Mouse (Mus musculus) forebrain, embryonic 11.5 days (tissue): ENCODE data around the gene C530008M17Rik. TPM values are rescaled to one million over a fixed set of nuclear protein-coding genes. Genes with fewer than 3 reads are reported as not detected.

Source experiments
- ATAC-seq: fragments of 200-750 bp; cut with Nextera tagmentation; replicated peaks from 2 replicates; pipeline ENCODE4 v1.8.0; 2017; ENCODE audit warnings: moderate TSS enrichment; ENCODE audit not compliant: low FRiP score
- DNase-seq: peaks from one replicate; pipeline ENCODE4 v3.0.0-alpha.2; 2017; ENCODE audit warnings: low spot score
- H3K27ac ChIP-seq: fragments of 300-500 bp; sonication (generic); 2 replicates; pipeline ENCODE4 v1.5.1; 2014; ENCODE audit warnings: low read depth, low read length
- H3K27me3 ChIP-seq: fragments of 300-500 bp; sonication (generic); 2 replicates; pipeline ENCODE4 v1.6.1; 2014; ENCODE audit warnings: mild to moderate bottlenecking, low read length, mixed read lengths; ENCODE audit not compliant: control insufficient read depth, insufficient read depth
- H3K36me3 ChIP-seq: fragments of 300-500 bp; sonication (generic); 2 replicates; pipeline ENCODE4 v1.6.1; 2014; ENCODE audit warnings: mild to moderate bottlenecking, low read length, moderate library complexity, mixed read lengths; ENCODE audit not compliant: control insufficient read depth, insufficient read depth
- H3K4me1 ChIP-seq: fragments of 300-500 bp; sonication (generic); replicated peaks from 2 replicates; pipeline ENCODE4 v1.6.1; 2014; ENCODE audit warnings: low read length, mixed read lengths; ENCODE audit not compliant: control insufficient read depth, insufficient read depth
- H3K4me2 ChIP-seq: fragments of 300-500 bp; sonication (generic); 2 replicates; pipeline ENCODE4 v1.6.1; 2014; ENCODE audit warnings: low read depth, mild to moderate bottlenecking, low read length, moderate library complexity, mixed read lengths; ENCODE audit not compliant: severe bottlenecking
- H3K4me3 ChIP-seq: fragments of 300-500 bp; sonication (generic); 2 replicates; pipeline ENCODE4 v1.5.1; 2014; ENCODE audit warnings: low read depth, low read length
- H3K9ac ChIP-seq: fragments of 300-500 bp; sonication (generic); 2 replicates; pipeline ENCODE4 v1.6.1; 2014; ENCODE audit warnings: low read length
- H3K9me3 ChIP-seq: fragments of 300-500 bp; sonication (generic); 2 replicates; pipeline ENCODE4 v1.6.1; 2016; ENCODE audit warnings: low read length, mixed read lengths; ENCODE audit not compliant: control insufficient read depth
- WGBS: fragments of 180-500 bp; shearing (Covaris S2); extraction: QIAGEN DNeasy Blood & Tissue Kit; methylation state at CpG from one replicate; pipeline ENCODE4 v1.1.7; 2014; 5-methylcytosine and 5-hydroxymethylcytosine counted together
- polyA plus RNA-seq: library from polyadenylated mRNA; unstranded; fragments of >200 nt; fragmentation: Nextera tagmentation; extraction: Ambion mirVana; gene quantifications from 2 replicates; pipeline ENCODE4 v1.2.1, GENCODE M21; 2014

The C530008M17Rik gene
- polyA plus RNA-seq, 1 experiment from 2014 or later = 40.6 TPM

DNA sequence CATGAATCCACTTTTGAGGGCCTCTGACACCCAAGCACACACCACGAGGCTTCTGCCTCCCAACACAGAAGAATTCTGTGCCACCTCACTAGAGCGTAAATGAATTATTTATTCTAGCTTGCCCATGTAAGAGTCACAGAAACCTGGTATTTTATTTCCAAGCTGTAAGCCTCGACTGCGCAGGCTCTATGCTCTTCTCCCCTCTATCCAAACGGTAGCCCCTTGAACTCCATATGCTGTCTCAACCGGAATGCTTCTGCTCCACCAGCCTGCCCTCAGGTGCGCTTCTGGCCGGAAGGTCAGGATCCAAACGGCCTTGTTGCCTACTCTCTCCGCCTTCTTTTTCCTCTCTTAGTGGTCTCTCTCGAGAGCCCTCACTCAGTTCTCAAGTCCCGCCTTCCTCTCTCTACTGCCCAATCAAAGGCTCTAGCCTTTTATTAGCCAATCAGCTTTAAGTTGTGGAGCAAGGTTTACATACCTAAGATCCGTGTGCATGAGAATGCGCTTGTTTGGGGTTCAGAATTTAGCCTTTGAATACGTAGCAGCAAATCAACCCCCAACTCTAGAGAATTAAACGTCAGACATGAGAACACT lies 212.5 kb downstream of the C530008M17Rik start:
- WGBS = 22% methylated on average over 16 of the region's 16 CpGs
- no peak overlapping the region for H3K9ac ChIP-seq
- DNase-seq (peak; percentile 51), ATAC-seq (peak; percentile 56; the same call in 1 of the 2 replicates)
- no peak overlapping the region; the same call in 1 of the 2 replicates for H3K4me3 ChIP-seq
- no peaks in the 10 kb centered on the region; the same call in 1 of the 2 replicates for H3K36me3 ChIP-seq
- no peak overlapping the region for H3K27ac ChIP-seq
- peak overlapping the region; percentile 31; the same call in 1 of the 2 replicates for H3K4me2 ChIP-seq
- H3K4me1 ChIP-seq = no peaks in the 10 kb centered on the region
- H3K9me3 ChIP-seq = no peaks in the 10 kb centered on the region
- H3K27me3 ChIP-seq = no peaks in the 10 kb centered on the region

DNA sequence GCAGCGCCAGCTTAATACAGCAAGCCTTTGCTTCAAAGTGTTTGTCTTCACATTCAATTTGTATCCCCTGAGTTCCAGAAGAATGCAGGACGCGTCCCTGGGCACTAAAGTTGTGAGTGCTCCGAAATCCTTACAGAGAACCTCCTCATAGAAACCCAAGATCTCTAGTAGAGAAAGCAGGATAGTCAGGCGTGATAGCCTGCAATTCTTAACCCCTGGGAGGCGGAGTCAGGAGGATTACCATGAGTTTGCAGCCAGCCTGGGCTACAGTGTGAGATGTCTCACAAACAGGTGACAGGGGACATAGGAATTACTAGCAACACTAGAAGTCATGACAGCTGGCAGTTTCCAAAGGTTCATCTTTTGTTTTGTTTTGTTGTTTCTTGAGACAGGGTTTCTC lies 213.2 kb downstream of the C530008M17Rik start:
- no peaks in the 10 kb centered on the region for H3K9me3 ChIP-seq
- no peaks in the 10 kb centered on the region for H3K4me1 ChIP-seq
- no peak overlapping the region for H3K4me3 ChIP-seq
- ATAC-seq (no peak), DNase-seq (peak; percentile 44)
- H3K27me3 ChIP-seq = no peaks in the 10 kb centered on the region
- no peaks in the 10 kb centered on the region; the same call in 1 of the 2 replicates for H3K36me3 ChIP-seq
- no peak overlapping the region for H3K27ac ChIP-seq
- peak overlapping the region; percentile 31; the same call in 1 of the 2 replicates for H3K4me2 ChIP-seq
- WGBS = 53% methylated on average over 6 of the region's 6 CpGs
- H3K9ac ChIP-seq = no peak overlapping the region

DNA sequence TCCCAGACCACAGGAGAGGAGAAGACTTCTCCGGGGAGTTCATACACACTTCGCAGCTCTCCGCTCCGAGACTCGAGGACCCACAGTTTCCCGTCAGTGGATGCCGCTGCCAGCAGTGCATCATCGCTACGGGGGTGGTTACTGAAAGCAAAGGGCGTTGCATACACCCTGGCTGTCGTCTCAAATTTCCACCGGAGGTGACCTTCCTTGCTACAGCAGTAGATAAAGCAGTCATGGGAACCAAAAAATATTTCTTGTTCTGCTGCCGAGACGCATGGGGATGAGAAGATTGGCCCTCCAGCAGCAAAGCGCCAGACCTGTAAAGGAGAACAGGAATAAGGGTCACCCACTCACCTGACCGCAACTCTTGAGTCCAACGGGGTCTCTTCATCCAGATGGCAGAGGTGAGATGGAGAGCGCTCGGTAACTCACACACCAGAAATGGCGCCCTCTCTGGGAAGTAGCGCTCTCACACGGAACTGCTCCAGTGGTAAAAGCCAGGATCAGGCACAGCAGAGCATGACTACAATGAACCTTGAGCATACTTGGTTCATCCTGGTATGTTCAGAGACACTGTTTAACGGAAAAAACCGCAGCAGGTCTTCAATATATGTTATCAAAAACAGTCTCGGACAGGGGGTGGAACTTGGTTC lies 219.9 kb downstream of the C530008M17Rik start:
- Histone ChIP-seq H3K36me3 (no peaks in the 10 kb centered on the region; the same call in 1 of the 2 replicates), H3K9ac (no peak overlapping the region), H3K27ac (no peak overlapping the region), H3K4me2 (no peak overlapping the region), H3K4me3 (no peak overlapping the region), H3K4me1 (no peaks in the 10 kb centered on the region), H3K27me3 (no peaks in the 10 kb centered on the region), H3K9me3 (no peaks in the 10 kb centered on the region)
- no peak for ATAC-seq
- WGBS = 91% methylated on average over 25 of the region's 25 CpGs
- no peak for DNase-seq

DNA sequence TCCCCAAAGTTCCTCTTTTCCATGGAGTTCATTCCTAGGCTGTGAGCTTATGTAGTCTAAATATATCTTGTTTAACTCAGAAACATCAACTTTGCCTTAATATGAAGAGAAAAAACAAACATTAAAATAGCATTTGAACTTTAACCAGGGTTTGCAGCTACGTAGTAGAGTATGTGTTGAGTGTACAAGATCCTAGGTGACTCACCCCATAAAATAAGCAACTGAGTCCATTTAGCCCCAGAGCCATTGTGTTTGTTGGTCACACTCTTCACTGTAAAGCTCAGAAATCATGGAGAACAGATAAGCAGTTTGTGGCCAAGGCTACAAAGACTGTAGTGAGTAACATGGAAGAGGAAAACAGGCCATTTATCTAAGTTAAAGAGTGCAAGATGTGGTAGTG lies 227.8 kb downstream of the C530008M17Rik start:
- no peak overlapping the region for H3K4me2 ChIP-seq
- no peak overlapping the region for H3K27ac ChIP-seq
- no peaks in the 10 kb centered on the region for H3K27me3 ChIP-seq
- H3K4me3 ChIP-seq = no peak overlapping the region
- ATAC-seq (no peak), DNase-seq (no peak)
- no peaks in the 10 kb centered on the region for H3K9me3 ChIP-seq
- peaks cover 3% of the 10 kb centered on the region; the same call in 1 of the 2 replicates for H3K36me3 ChIP-seq
- H3K9ac ChIP-seq = no peak overlapping the region
- H3K4me1 ChIP-seq = no peaks in the 10 kb centered on the region
- 93% methylated on average over 1 of the region's 1 CpGs for WGBS

DNA sequence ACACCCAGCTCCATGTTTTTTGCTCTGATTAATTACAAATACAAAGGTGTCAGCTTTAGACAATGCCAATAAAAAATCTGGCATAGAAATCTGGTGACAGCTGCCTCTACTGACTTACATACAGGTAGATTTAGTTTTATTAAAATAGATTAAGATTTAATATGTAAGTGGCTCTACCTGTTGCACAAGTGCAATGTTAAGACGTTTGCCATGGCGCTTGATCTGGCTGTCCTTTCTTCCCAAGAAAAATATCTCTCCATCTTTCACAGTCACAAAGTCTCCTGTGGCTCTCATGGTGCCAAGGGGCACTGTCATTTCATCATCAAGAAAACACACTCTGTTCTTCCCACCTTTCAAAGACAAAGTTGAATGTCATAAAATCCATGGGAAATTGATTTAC lies 230.7 kb downstream of the C530008M17Rik start:
- Histone ChIP-seq H3K9me3 (no peaks in the 10 kb centered on the region), H3K36me3 (peaks cover 5% of the 10 kb centered on the region; the same call in 1 of the 2 replicates), H3K27me3 (no peaks in the 10 kb centered on the region), H3K4me3 (no peak overlapping the region), H3K4me2 (no peak overlapping the region), H3K4me1 (no peaks in the 10 kb centered on the region), H3K27ac (no peak overlapping the region), H3K9ac (no peak overlapping the region)
- 94% methylated on average over 2 of the region's 2 CpGs for WGBS
- ATAC-seq (no peak), DNase-seq (no peak)

DNA sequence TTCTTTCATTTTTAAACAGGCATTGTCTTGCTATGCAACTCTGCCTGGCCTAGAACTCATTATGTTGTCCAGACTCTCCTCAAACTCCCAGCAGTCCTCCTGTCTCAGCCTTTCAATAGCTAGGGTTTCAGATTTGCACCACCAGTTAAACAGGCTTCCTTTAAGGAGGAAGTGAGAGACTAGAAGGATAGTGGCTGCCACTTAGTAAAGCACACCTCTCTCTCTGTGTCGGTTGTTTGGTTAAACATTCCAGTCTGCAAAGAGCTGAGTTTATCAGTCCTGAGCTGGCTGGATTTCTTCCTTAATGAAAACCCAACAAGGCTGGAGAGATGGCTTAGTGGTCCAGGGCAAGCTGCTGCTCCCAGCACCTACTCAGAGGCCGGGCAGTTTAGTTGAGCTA lies 236.3 kb downstream of the C530008M17Rik start:
- WGBS = 83% methylated on average over 2 of the region's 2 CpGs
- H3K36me3 ChIP-seq = peaks cover 3% of the 10 kb centered on the region; the same call in 1 of the 2 replicates
- no peak overlapping the region for H3K4me2 ChIP-seq
- no peaks in the 10 kb centered on the region for H3K27me3 ChIP-seq
- H3K9ac ChIP-seq = no peak overlapping the region
- no peaks in the 10 kb centered on the region for H3K9me3 ChIP-seq
- no peaks in the 10 kb centered on the region for H3K4me1 ChIP-seq
- no peak overlapping the region for H3K27ac ChIP-seq
- no peak for DNase-seq
- no peak for ATAC-seq
- H3K4me3 ChIP-seq = no peak overlapping the region

DNA sequence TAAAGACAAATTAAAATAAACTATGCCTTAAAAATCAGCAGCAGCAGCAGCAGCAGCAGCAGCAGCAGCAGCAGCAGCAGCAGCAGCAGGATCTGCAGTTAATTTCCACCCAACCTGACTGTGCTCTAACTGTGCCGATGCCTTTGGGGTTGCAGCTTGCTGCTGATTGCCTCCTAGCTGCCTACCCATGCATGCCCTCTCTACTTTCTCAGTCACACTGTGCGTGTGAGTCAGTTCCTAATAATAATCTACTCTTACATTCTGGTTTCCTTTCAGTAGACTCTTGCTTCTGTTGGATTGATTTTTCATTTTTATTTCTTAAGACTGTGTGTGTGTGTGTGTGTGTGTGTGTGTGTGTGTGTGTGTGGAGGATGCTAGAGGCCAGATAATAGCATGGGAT lies 236.8 kb downstream of the C530008M17Rik start:
- no peak for DNase-seq

DNA sequence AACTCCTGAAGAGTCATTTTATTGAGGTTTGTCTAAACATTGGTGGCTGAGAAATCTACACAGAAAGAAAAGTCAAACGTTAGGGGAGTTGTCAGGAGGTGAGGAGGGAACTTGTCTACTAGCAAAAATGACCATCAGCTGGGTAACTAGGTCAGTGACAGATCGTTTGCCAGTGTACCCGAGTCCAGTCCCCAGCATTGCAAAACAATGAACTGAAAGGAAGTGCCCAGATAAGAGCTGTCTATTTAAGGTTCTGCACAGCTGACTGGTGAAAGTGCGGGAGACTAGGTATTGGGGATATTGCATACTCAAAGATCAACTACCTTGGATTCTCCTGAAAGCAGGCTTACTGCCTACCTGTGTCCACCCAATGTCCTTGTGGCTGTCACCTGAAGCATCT lies 245.8 kb downstream of the C530008M17Rik start:
- no peak for ATAC-seq
- 81% methylated on average over 4 of the region's 4 CpGs for WGBS

More for the DNA sequence above, 236.8 kb downstream of the C530008M17Rik start:
- H3K27me3 ChIP-seq = no peaks in the 10 kb centered on the region
- no peak overlapping the region for H3K4me3 ChIP-seq
- H3K4me2 ChIP-seq = no peak overlapping the region
- ATAC-seq = no peak
- WGBS = 91% methylated on average over 2 of the region's 2 CpGs
- peaks cover 3% of the 10 kb centered on the region; the same call in 1 of the 2 replicates for H3K36me3 ChIP-seq
- H3K27ac ChIP-seq = no peak overlapping the region
- no peaks in the 10 kb centered on the region for H3K9me3 ChIP-seq
- H3K4me1 ChIP-seq = no peaks in the 10 kb centered on the region
- no peak overlapping the region for H3K9ac ChIP-seq

More for the DNA sequence above, 245.8 kb downstream of the C530008M17Rik start:
- Histone ChIP-seq H3K4me1 (no peaks in the 10 kb centered on the region), H3K9ac (no peak overlapping the region), H3K4me2 (no peak overlapping the region), H3K36me3 (no peaks in the 10 kb centered on the region), H3K27ac (no peak overlapping the region), H3K27me3 (no peaks in the 10 kb centered on the region), H3K4me3 (no peak overlapping the region), H3K9me3 (no peaks in the 10 kb centered on the region)
- DNase-seq = no peak
